Mouse (Mus musculus): ENCODE measurements around the gene Sp8. TPM values are rescaled to one million over a fixed set of nuclear protein-coding genes. Genes with fewer than 3 reads are reported as not detected.

The Sp8 gene
- polyA plus RNA-seq, 1 experiment, result 0.13 TPM

DNA sequence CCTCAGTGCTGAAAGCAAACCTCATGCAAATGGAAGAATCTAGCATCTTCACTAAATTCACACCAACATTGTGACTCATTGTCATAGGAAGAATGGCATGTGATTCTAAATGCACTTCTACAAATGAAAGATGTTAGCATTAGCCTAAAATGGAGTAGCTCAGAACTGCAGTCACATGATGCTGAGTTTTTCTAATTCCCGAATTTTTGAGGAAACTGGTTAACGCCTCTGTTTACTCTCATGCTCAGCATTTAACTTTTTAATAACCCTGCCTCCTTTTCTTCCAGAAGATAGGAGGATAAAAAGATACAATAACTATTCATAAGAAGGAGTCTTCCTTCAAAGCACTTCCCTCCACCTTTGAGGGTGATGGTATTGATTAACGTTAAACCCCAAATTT is 1.3 kb upstream of the Sp8 start:
- DNase-seq, result no peak
- no peak overlapping the region for H3K4me3 ChIP-seq (replicated peaks; ENCODE audit: insufficient read depth, low read depth, low read length)
- no peaks in the 10 kb centered on the region for H3K4me1 ChIP-seq (ENCODE audit: control insufficient read depth, insufficient read depth, low read length)
- no peak overlapping the region for H3K27ac ChIP-seq (ENCODE audit: insufficient read depth, low read length)
- TF ChIP-seq CTCF (IDR thresholded peaks at IDR 0.05; ENCODE audit: borderline replicate concordance, insufficient read depth, low read depth, low read length) (no peak), POLR2A (IDR thresholded peaks at IDR 0.05; ENCODE audit: borderline replicate concordance, insufficient read depth, low read length) (no peak)
- peaks cover 7% of the 10 kb centered on the region; the same call in 1 of the 2 replicates for H3K27me3 ChIP-seq (ENCODE audit: control insufficient read depth, insufficient read depth, low read length)
- 13% methylated on average over 3 of the region's 3 CpGs for WGBS

DNA sequence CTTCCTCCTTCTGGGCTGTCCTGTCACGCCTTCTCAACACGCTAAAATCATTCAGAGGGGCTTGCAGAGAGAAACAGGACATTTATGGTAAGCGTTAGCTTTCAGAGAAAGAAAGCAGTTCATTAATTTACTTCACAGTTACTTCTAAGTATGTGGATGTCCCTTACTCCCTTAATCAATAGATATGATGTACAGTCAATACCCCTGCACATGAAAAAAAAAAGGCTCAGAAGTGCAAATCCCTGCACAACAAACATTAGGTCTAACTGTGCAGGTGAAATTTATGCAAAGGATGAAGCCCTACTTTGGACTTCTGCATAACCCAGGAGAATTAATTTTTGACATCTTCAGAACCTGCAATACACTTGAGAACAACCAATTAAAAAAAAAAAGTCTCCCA is 778 bp upstream of the Sp8 start:
- TF ChIP-seq POLR2A (IDR thresholded peaks at IDR 0.05; ENCODE audit: borderline replicate concordance, insufficient read depth, low read length), result no peak
- no peak for TF ChIP-seq CTCF (IDR thresholded peaks at IDR 0.05; ENCODE audit: borderline replicate concordance, insufficient read depth, low read depth, low read length)
- peaks cover 11% of the 10 kb centered on the region; the same call in 1 of the 2 replicates for H3K27me3 ChIP-seq (ENCODE audit: control insufficient read depth, insufficient read depth, low read length)
- no peak overlapping the region for H3K27ac ChIP-seq (ENCODE audit: insufficient read depth, low read length)
- no peaks in the 10 kb centered on the region for H3K4me1 ChIP-seq (ENCODE audit: control insufficient read depth, insufficient read depth, low read length)
- WGBS, result 7% methylated on average over 3 of the region's 3 CpGs
- H3K4me3 ChIP-seq (replicated peaks; ENCODE audit: insufficient read depth, low read depth, low read length), result no peak overlapping the region
- DNase-seq, result no peak

DNA sequence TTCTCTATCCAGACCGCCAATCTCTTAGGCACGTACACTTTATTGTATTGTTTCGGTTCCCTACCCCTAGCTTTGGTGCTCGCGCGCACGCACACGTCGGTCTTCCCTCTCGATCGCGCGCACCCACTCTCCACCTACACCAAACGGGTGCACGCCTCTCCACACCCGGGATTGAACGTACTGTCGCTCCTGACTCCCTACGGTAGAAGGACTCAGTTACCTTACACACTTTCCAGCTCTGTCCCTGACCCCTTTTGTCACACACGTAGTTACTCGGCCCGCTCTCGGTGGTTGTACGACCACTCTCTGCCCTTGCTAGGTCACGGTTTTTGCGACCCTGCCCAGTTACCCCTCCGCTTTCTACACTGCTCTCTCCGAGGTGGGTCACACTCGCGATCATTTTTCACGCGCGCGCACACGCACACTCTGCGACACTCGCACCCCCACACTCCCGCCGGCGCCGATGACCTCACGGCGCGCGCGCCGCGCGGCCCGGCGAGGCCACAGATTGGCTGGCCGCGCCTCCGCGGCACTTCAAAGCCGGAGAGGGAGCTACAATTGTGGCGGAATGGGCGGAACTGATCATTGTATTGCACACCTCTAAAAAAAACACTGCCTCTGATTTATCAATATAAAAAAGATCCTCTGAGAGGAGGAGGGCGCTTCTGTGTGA is 656 bp downstream of the Sp8 start:
- Histone ChIP-seq H3K27me3 (ENCODE audit: control insufficient read depth, insufficient read depth, low read length) (peaks cover 11% of the 10 kb centered on the region; the same call in 1 of the 2 replicates), H3K4me1 (ENCODE audit: control insufficient read depth, insufficient read depth, low read length) (no peaks in the 10 kb centered on the region), H3K4me3 (replicated peaks; ENCODE audit: insufficient read depth, low read depth, low read length) (peak overlapping the region; percentile 31), H3K27ac (ENCODE audit: insufficient read depth, low read length) (no peak overlapping the region)
- TF ChIP-seq POLR2A (IDR thresholded peaks at IDR 0.05; ENCODE audit: borderline replicate concordance, insufficient read depth, low read length), result no peak
- TF ChIP-seq CTCF (IDR thresholded peaks at IDR 0.05; ENCODE audit: borderline replicate concordance, insufficient read depth, low read depth, low read length), result no peak
- DNase-seq, result peak in 1 of 2 experiments; percentile 15
- under 1% methylated on average over 59 of the region's 59 CpGs for WGBS

DNA sequence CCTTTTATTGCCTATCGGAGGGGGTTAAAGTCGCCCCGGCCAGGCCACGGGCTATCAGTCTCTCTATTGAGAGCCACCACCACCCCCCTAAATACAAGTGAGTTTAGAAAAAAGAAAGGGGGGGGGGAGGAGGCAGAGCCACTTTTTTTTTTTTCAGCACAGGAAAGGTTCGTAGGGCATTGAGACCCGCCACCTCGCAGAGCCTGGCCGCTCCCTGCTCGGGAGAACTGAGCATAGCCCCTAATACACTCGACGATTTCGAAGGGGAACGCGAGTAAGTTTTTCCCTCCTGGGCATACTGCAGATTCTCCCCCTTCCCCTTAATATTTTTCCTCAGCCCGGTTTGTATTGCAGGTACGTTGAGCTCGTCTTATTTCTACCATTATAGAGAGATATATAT is 1.3 kb downstream of the Sp8 start:
- no peak overlapping the region for H3K27ac ChIP-seq (ENCODE audit: insufficient read depth, low read length)
- 3% methylated on average over 17 of the region's 17 CpGs for WGBS
- no peaks in the 10 kb centered on the region for H3K4me1 ChIP-seq (ENCODE audit: control insufficient read depth, insufficient read depth, low read length)
- peaks cover 11% of the 10 kb centered on the region; the same call in 1 of the 2 replicates for H3K27me3 ChIP-seq (ENCODE audit: control insufficient read depth, insufficient read depth, low read length)
- no peak overlapping the region for H3K4me3 ChIP-seq (replicated peaks; ENCODE audit: insufficient read depth, low read depth, low read length)
- TF ChIP-seq CTCF (IDR thresholded peaks at IDR 0.05; ENCODE audit: borderline replicate concordance, insufficient read depth, low read depth, low read length) (no peak), POLR2A (IDR thresholded peaks at IDR 0.05; ENCODE audit: borderline replicate concordance, insufficient read depth, low read length) (no peak)
- no peak for DNase-seq

DNA sequence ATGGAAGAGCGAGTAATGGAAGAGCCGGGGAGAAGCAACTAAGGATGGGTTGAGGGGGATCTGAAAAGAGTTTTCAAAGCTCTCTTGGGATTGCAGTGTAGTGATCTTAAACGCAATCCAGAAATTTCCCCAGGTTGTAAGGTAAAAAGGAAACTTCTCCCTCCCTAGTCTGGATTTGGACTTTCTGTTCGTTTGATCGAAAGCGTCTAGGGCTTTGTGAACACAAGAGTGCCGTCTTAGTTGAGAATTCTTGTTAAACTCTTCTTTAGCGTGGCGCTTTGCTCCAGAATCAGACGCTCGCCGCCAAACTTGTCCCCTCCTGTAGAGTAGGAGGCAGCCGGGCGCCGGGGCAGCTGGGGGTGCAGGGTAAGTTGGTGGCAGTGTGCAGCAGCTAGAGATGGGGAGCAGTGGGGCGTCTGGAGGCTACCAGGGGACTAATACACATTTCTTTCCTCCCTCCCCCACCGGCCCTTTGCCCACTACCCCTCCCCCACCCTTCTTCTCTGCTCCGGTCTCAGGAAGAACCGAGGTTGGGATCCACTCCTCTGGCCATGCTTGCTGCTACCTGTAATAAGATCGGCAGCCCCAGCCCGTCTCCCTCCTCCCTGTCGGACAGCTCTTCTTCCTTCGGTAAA is 1.8 kb downstream of the Sp8 start:
- no peak overlapping the region for H3K4me3 ChIP-seq (replicated peaks; ENCODE audit: insufficient read depth, low read depth, low read length)
- WGBS, result 2% methylated on average over 23 of the region's 23 CpGs
- DNase-seq, result no peak
- peaks cover 11% of the 10 kb centered on the region; the same call in 1 of the 2 replicates for H3K27me3 ChIP-seq (ENCODE audit: control insufficient read depth, insufficient read depth, low read length)
- TF ChIP-seq CTCF (IDR thresholded peaks at IDR 0.05; ENCODE audit: borderline replicate concordance, insufficient read depth, low read depth, low read length), result no peak
- no peak for TF ChIP-seq POLR2A (IDR thresholded peaks at IDR 0.05; ENCODE audit: borderline replicate concordance, insufficient read depth, low read length)
- H3K4me1 ChIP-seq (ENCODE audit: control insufficient read depth, insufficient read depth, low read length), result no peaks in the 10 kb centered on the region
- no peak overlapping the region for H3K27ac ChIP-seq (ENCODE audit: insufficient read depth, low read length)

DNA sequence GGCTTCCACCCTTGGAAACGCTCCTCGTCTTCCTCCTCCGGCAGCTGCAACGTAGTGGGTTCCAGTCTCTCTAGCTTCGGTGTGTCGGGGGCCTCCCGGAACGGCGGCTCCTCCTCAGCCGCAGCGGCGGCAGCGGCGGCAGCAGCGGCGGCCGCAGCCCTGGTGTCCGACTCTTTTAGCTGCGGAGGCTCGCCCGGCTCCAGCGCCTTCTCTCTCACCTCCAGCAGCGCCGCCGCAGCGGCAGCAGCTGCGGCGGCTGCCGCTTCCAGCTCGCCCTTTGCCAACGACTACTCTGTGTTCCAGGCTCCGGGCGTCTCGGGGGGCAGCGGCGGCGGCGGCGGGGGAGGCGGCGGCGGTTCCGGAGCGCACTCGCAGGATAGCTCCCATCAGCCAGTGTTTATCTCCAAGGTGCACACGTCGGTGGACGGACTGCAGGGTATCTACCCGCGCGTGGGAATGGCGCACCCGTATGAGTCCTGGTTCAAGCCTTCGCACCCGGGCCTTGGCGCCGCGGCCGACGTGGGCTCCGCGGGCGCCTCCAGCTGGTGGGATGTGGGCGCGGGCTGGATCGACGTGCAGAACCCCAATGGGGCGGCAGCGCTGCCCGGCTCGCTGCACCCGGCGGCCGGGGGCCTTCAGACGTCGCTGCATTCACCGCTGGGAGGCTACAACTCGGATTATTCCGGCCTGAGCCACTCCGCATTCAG is 2.5 kb downstream of the Sp8 start:
- H3K27me3 ChIP-seq (ENCODE audit: control insufficient read depth, insufficient read depth, low read length), result peaks cover 9% of the 10 kb centered on the region; the same call in 1 of the 2 replicates
- WGBS, result under 1% methylated on average over 80 of the region's 80 CpGs
- no peak overlapping the region for H3K4me3 ChIP-seq (replicated peaks; ENCODE audit: insufficient read depth, low read depth, low read length)
- no peak overlapping the region for H3K27ac ChIP-seq (ENCODE audit: insufficient read depth, low read length)
- H3K4me1 ChIP-seq (ENCODE audit: control insufficient read depth, insufficient read depth, low read length), result no peaks in the 10 kb centered on the region
- no peak for DNase-seq
- TF ChIP-seq POLR2A (IDR thresholded peaks at IDR 0.05; ENCODE audit: borderline replicate concordance, insufficient read depth, low read length) (no peak), CTCF (IDR thresholded peaks at IDR 0.05; ENCODE audit: borderline replicate concordance, insufficient read depth, low read depth, low read length) (no peak)

DNA sequence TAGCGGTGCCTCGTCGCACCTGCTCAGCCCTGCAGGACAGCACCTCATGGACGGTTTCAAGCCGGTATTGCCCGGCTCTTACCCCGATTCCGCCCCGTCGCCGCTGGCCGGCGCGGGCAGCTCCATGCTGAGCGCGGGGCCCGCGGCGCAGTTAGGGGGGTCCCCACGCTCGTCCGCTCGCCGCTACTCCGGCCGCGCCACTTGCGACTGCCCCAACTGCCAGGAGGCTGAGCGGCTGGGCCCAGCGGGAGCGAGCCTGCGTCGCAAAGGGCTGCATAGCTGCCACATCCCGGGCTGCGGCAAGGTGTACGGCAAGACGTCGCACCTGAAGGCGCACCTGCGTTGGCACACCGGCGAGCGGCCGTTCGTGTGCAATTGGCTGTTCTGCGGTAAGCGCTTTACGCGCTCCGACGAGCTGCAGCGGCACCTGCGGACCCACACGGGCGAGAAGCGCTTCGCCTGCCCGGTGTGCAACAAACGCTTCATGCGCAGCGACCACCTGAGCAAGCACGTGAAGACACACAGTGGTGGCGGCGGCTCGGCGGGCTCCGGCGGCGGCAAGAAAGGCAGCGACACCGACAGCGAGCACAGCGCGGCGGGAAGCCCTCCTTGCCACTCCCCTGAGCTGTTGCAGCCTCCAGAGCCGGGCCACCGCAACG is 3.2 kb downstream of the Sp8 start:
- Histone ChIP-seq H3K27ac (ENCODE audit: insufficient read depth, low read length) (no peak overlapping the region), H3K4me3 (replicated peaks; ENCODE audit: insufficient read depth, low read depth, low read length) (no peak overlapping the region), H3K4me1 (ENCODE audit: control insufficient read depth, insufficient read depth, low read length) (no peaks in the 10 kb centered on the region), H3K27me3 (ENCODE audit: control insufficient read depth, insufficient read depth, low read length) (peaks cover 9% of the 10 kb centered on the region; the same call in 1 of the 2 replicates)
- DNase-seq, result no peak
- TF ChIP-seq POLR2A (IDR thresholded peaks at IDR 0.05; ENCODE audit: borderline replicate concordance, insufficient read depth, low read length), result no peak
- TF ChIP-seq CTCF (IDR thresholded peaks at IDR 0.05; ENCODE audit: borderline replicate concordance, insufficient read depth, low read depth, low read length), result no peak
- WGBS, result under 1% methylated on average over 78 of the region's 78 CpGs

Measured in cerebellum, adult 2 months (tissue).